Mouse (Mus musculus) retina, postnatal 7 days (tissue): ENCODE results near the gene BC025446.
"Not testable (repeated sequence)": the region's sequence is repeated elsewhere in the genome, so short reads cannot be mapped to it uniquely, and the experiment has no call there.

Source experiments
- DNase-seq: peaks from one replicate; pipeline ENCODE4 v3.0.0-alpha.2; 2012; ENCODE audit warnings: low read depth, low spot score

BC025446 gene

GRCm38 (mm10) chr15:75215778-75216691 lies at the start of gene BC025446:
TSS of gene BC025446 (plus strand) at chr15:75216376.
- DNase-seq: no peak

GRCm38 (mm10) chr15:75175506-75175905 lies 40.7 kb upstream of the BC025446 start:
- peak; percentile 5 for DNase-seq

DNA sequence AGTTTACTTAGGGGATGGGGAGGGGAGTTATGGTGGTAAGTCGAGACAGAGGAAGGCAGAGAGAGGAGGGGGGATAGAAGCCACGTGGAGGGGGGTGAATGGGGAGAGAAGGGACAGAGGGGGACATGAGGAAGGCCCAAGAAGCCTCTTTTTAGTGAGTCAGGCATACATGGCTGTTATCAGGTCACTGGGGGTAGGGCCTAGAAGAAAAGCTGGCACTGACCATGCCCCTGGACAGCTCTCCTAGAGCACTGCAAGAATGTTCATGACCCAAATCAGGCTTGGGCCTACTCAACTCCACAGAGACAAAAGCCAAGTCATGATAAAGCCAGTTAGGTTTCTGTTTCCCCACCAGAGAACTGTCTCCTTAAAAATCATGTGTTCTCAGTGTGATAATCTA lies 29.9 kb upstream of the BC025446 start:
- DNase-seq: no peak

- DNase-seq: peak; percentile 3
These were observed 27.1 kb upstream of the BC025446 start for GRCm38 (mm10) chr15:75189116-75189515.

DNA sequence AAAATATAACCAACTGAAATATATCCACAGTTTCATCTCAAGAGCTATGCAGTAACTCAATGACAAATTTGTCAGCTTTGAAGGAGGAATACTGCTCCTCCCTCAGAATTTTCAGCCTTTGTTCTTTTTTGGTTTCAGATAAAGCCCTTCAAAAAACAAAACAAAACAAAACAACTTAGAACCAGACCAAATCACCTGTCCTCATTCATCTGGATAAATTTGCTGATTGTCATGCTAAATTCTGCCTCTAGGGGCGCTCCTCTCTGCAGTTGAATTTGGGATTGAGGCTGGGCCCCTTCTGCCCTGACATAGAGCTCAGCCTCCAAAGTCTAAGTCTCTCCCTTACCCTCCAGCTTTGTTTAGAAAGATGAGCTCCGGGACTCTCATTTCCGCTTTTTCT lies 25.6 kb upstream of the BC025446 start:
- not testable (repeated sequence) for DNase-seq

DNA sequence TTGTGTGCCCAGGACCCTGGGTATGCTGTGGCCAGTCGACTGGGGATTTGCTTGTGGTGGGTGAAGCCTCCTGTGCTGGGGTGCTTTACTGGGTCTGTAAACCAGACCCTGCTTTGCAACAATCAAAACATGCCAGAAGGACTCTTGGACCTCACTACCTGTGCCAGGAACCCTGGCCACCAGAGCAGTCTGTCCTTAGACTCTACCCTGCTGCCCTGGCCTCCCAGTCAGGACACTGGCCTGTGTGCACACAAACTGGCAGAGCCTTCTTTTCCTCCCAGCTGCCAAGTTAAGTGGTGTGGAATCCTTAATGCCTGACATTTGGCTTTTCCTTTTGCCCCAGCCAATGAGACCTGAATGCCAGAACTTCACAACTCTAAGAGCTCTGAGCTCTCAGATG lies 655 bp downstream of the BC025446 start:
- no peak for DNase-seq

- no peak for DNase-seq
These were observed 5.8 kb downstream of the BC025446 start for GRCm38 (mm10) chr15:75221942-75222341.

- no peak for DNase-seq
These were observed 21.6 kb downstream of the BC025446 start for GRCm38 (mm10) chr15:75237736-75238288.

DNA sequence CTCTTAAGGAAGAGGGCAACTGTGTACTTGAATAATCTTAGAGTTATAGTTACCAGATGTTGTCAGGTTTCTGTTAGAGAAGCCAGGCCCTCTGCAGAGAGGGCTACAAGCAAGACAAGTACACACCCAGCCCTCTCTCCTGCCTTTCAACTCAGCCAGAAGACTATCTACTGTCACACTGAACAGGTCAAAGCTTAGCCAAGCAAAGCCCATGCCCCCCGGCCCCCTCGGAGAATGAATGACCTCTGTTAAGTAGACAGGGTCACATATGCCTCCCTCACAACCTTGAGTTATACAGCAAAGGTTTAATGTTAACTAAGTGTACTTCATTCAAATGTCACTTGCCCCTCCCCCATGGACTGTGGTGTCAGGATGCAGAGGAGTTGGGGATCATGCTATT lies 24.4 kb downstream of the BC025446 start:
- no peak for DNase-seq

DNA sequence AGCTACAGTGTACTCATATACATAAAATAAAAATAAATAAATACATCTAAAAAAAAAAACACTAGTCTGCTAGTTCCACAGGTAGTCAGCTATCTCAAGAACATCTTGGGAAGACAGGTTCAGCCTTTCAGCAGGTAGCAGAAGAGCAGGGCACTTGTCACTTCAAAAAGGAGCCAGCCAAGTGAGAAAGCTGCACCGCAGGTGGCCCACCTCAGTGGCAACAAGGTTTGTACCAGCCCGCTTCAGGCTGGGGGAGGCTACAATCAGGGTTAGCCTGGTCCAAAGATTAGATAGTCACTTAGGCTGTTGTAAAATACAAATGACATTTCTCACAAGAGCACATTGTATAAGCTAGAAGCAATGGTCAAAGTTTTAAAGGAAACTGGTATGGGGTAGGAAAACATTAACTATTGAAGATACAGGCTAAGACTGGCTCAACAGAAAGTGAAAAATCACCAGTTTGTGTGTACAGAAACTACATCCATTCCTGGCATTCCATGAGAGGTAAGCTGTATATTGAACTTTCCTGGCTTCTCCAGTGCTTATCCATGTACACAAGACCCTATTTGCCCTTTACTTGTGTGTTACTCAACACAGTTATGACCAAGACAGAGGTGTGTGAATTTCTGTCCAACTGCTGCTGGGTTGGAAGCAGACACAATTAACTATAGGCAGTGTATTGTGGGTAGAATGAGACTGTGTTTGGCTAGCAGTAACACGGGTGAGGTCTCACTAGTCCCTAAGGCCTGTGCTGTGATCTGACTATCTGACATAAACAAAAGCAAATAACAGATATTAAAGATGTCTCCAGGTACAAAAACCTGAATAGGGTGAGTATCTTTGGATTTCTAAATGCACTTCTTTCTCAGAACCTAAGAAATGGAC lies 26.8 kb downstream of the BC025446 start:
- DNase-seq: no peak

- no peak for DNase-seq
These were observed 38.5 kb downstream of the BC025446 start for GRCm38 (mm10) chr15:75254671-75255070.

GRCm38 (mm10) chr15:75265863-75266262 lies 49.7 kb downstream of the BC025446 start:
- DNase-seq: no peak

DNA sequence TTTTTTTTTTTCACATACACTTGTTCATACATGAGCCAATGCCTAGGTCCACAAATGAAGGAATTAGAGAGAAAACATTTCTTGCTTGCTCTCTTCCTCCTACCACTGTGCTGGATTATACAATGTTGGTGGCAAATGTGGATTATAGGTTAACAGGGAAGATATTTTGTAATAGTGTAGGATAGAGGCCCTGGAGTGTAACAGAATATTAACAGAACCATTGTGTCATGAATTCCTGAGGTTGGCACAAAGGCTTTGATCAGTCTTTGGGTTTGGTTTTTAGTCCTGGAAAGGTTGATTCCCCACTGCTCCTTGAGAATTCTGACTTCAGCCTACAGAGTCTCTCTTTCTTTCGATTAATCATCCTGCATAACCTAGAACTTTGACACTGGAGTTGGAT lies 50.5 kb downstream of the BC025446 start:
- no peak for DNase-seq

- no peak for DNase-seq
These were observed 51.9 kb downstream of the BC025446 start, which contains the start of gene Ly6f for GRCm38 (mm10) chr15:75268121-75268520. TSS of gene Ly6f (plus strand) at chr15:75268421.

DNA sequence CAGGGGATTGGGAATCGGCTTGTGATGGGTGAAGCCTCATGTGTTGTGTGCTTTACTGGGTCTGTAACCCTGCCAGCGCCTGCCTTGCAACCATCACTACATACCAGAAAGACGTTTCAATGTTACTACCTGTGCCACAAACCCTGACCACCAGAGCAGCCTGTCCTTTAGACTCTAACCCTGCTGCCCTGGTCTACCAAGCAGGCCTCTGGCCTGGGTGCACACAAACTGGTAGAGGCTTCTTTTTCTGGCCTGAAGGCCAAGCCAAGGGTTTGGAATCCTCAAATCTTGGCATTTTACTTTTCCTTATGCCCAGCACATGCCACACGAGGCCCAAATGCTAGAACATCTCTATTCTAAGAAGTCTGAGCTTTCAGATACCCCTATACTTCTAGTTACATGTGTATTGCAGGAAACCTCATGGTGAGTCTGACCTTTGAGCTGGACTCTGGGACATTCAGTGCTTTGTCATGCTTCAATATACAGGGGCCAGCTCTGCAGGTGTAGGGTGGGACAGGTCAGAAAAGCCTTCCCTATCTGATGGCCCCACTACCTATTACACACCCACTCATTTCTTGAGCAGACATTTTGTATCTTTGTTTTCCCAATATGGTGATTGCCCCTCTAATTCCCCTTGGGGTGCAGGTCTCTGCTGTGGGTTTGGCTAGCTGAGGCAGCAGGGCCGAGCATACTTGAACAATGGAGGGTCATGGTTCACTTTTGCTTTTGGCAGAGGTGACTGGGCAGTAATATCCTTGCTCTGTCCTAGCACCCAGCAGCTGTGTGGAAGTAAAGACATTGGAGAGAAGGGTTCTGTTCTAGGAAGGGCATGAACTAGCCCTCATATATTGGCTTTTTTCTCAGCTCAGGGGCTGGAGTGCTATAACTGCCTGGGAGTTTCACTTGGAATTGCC lies 53.0 kb downstream of the BC025446 start:
- no peak for DNase-seq

DNA sequence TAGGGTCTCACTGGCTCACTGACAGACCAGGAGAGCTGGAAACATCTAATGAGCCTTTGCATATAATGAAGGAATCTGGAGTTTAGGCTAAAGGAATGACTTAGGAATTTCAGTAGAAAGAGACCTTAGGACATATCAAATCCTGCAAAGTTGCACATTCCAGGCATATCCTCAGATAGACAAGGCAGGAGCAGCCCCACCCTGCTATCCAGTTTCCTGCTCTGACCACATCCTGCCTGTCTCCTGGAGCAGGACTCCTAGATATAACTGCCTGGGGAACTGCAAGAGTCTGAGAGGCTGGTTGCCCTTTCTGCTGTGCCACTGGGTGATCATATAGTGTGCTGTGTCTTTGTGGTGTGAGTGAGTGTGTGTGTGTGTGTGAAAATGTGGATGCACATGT lies 54.0 kb downstream of the BC025446 start:
- DNase-seq: no peak

GRCm38 (mm10) chr15:75270691-75271362 lies 54.7 kb downstream of the BC025446 start:
- no peak for DNase-seq

- no peak for DNase-seq
These were observed 55.2 kb downstream of the BC025446 start for GRCm38 (mm10) chr15:75271426-75271825.

DNA sequence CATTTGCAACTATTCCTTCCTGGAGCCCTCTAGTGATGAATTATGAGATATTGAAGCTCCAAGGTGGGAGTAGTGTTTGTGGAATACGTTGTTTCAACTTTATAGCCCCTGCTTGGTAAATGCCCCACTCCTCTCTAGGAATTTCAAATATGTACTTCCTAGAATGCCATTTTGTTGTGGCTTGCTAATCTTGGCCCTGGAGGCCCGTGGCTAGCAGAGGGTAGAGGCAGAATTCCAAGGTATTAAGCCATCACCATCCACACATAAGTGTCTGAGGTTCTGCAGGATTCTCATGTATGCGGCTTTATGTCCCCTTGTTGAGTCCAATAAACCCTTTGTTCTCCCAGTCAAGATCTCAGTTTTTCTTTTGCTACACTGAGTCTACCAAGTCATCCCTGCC lies 55.7 kb downstream of the BC025446 start:
- DNase-seq: no peak
